Mouse (Mus musculus): ENCODE measurements around the gene Coro1b. TPM values are rescaled to one million over a fixed set of nuclear protein-coding genes. Genes with fewer than 3 reads are reported as not detected.

The Coro1b gene
- total RNA-seq (2014; rRNA removed; ENCODE audit: low replicate concordance) (120 and 144 TPM in 2 replicates), polyA plus RNA-seq (2015; fragmentation: Nextera tagmentation; extraction: Ambion mirVana) (97.2 and 102 TPM in 2 replicates)

DNA sequence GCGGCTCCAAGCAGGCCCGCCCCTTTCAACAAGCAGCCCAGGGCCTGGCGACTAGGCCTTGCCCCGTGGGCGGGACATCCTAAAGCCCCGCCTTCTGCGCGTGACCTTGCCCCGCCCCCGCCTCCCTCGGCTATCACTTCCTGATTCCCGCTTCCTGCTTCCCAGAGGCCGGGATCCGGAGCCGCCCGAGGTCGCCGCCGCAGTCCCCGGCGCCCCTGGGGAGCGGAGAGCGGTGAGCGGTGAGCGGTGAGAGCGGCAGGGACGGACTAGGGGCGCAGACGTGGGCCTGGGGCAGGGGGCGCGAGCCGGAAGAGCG lies at the start of gene Coro1b:
Coro1b (plus strand) TSS at position 129 of the 316 bp plus-strand sequence.
- Histone ChIP-seq H3K36me3 (replicated peaks; ENCODE audit: control insufficient read depth, insufficient read depth, low read length) (peaks cover 28% of the 10 kb centered on the region), H3K9me3 (replicated peaks; ENCODE audit: control insufficient read depth, low read length) (no peaks in the 10 kb centered on the region), H3K4me2 (ENCODE audit: low read depth, low read length) (peak within 1 kb of the TSS; percentile 88), H3K4me3 (ENCODE audit: low read depth, low read length) (peak within 1 kb of the TSS; percentile 97), H3K9ac (replicated peaks; ENCODE audit: low read depth, low read length) (peak within 1 kb of the TSS; percentile 96), H3K27ac (ENCODE audit: low read depth) (peak within 1 kb of the TSS; percentile 89), H3K4me1 (ENCODE audit: control insufficient read depth, insufficient read depth) (peaks cover 21% of the 10 kb centered on the region), H3K27me3 (ENCODE audit: control insufficient read depth, insufficient read depth, low read length) (no peaks in the 10 kb centered on the region)
- WGBS: 0% methylated on average over 30 of the region's 33 CpGs
- DNase-seq (ENCODE audit: low spot score) (peak; percentile 93), ATAC-seq (ENCODE audit: insufficient read depth, low read depth) (peak; percentile 94)
- TF ChIP-seq CTCF (IDR thresholded peaks at IDR 0.05; ENCODE audit: low read depth) (no peak), EP300 (IDR thresholded peaks at IDR 0.05; ENCODE audit: low read depth) (peak; percentile 80)

DNA sequence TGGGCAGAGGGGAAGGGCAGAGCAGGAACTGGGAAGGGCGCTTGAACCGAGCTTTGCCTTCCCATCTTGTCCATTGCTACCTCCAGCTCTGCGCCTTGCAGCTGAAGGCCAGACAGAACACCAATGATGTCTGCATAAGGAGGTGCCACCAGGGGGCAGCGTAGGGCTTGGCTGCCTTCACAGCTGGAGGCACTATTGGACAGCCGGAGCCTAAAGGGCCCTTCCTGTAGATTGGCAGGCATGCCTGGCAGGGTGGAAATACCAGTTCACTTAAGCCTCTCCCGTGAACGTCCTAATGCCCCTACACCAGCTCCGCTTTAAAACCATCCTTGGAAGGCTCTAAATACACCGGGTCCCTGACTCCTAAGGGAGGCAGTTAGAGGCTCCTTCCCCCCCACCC lies 49.4 kb upstream of the Coro1b start:
- Histone ChIP-seq H3K4me3 (ENCODE audit: low read depth, low read length) (no peak overlapping the region), H3K4me2 (ENCODE audit: low read depth, low read length) (peak overlapping the region; percentile 90), H3K27ac (ENCODE audit: low read depth) (peak overlapping the region; percentile 24; the same call in 1 of the 2 replicates), H3K9ac (replicated peaks; ENCODE audit: low read depth, low read length) (no peak overlapping the region), H3K4me1 (ENCODE audit: control insufficient read depth, insufficient read depth) (peaks cover 25% of the 10 kb centered on the region; the same call in 1 of the 2 replicates), H3K27me3 (ENCODE audit: control insufficient read depth, insufficient read depth, low read length) (peaks cover 12% of the 10 kb centered on the region), H3K36me3 (replicated peaks; ENCODE audit: control insufficient read depth, insufficient read depth, low read length) (peaks cover 5% of the 10 kb centered on the region; the same call in 1 of the 2 replicates), H3K9me3 (replicated peaks; ENCODE audit: control insufficient read depth, low read length) (no peaks in the 10 kb centered on the region)
- WGBS: 8% methylated on average over 9 of the region's 9 CpGs
- peak; percentile 98 for TF ChIP-seq CTCF (IDR thresholded peaks at IDR 0.05; ENCODE audit: low read depth)
- TF ChIP-seq EP300 (IDR thresholded peaks at IDR 0.05; ENCODE audit: low read depth): no peak
- DNase-seq (ENCODE audit: low spot score) (peak; percentile 84), ATAC-seq (ENCODE audit: insufficient read depth, low read depth) (peak; percentile 38)

- Histone ChIP-seq H3K27ac (ENCODE audit: low read depth) (peak within 1 kb of the TSS; percentile 24; the same call in 1 of the 2 replicates), H3K4me3 (ENCODE audit: low read depth, low read length) (peak within 1 kb of the TSS; percentile 59), H3K4me1 (ENCODE audit: control insufficient read depth, insufficient read depth) (peaks cover 25% of the 10 kb centered on the region; the same call in 1 of the 2 replicates), H3K4me2 (ENCODE audit: low read depth, low read length) (peak within 1 kb of the TSS; percentile 90), H3K9me3 (replicated peaks; ENCODE audit: control insufficient read depth, low read length) (no peaks in the 10 kb centered on the region), H3K27me3 (ENCODE audit: control insufficient read depth, insufficient read depth, low read length) (peaks cover 12% of the 10 kb centered on the region), H3K9ac (replicated peaks; ENCODE audit: low read depth, low read length) (peak within 1 kb of the TSS; percentile 63), H3K36me3 (replicated peaks; ENCODE audit: control insufficient read depth, insufficient read depth, low read length) (peaks cover 10% of the 10 kb centered on the region)
- DNase-seq (ENCODE audit: low spot score): no peak
- WGBS: 1% methylated on average over 51 of the region's 53 CpGs
- TF ChIP-seq CTCF (IDR thresholded peaks at IDR 0.05; ENCODE audit: low read depth) (no peak), EP300 (IDR thresholded peaks at IDR 0.05; ENCODE audit: low read depth) (no peak)
- no peak for ATAC-seq (ENCODE audit: insufficient read depth, low read depth)
These were observed 48.3 kb upstream of the Coro1b start, which contains the start of gene Pitpnm1 for GRCm38 (mm10) chr19:4099837-4100717. Gene Pitpnm1, plus strand, starts transcription at chr19:4099998.

DNA sequence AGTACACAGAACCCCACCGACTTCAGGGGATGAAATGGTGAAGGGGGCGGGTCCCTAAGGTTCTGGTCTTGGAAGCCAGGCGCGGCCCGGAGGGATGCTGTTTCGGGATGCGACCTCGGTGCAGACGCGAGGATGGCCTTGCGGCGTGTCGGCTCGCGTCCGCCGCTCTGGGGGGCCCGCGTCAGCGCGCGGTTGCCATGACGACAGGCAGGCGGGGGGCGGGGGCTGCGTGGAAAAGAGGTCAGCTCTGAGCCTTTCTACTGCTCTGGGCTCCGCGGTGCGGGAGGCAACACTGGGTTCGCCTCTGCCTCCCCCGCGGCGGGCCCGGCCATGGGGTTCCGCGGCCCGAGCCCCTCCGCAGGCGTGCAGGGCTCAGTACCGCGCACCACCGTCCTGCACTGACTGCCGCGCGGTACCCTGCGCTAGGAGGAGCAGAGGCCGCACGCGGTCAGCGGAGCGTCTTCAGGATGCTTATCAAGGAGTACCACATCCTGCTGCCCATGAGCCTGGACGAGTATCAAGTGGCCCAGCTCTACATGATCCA lies 47.6 kb upstream of the Coro1b start:
- Histone ChIP-seq H3K9me3 (replicated peaks; ENCODE audit: control insufficient read depth, low read length) (no peaks in the 10 kb centered on the region), H3K27me3 (ENCODE audit: control insufficient read depth, insufficient read depth, low read length) (peaks cover 12% of the 10 kb centered on the region), H3K27ac (ENCODE audit: low read depth) (no peak overlapping the region), H3K36me3 (replicated peaks; ENCODE audit: control insufficient read depth, insufficient read depth, low read length) (peaks cover 17% of the 10 kb centered on the region), H3K9ac (replicated peaks; ENCODE audit: low read depth, low read length) (peak overlapping the region; percentile 63; the same call in 1 of the 2 replicates), H3K4me1 (ENCODE audit: control insufficient read depth, insufficient read depth) (peaks cover 25% of the 10 kb centered on the region; the same call in 1 of the 2 replicates), H3K4me2 (ENCODE audit: low read depth, low read length) (peak overlapping the region; percentile 90), H3K4me3 (ENCODE audit: low read depth, low read length) (peak overlapping the region; percentile 59)
- no peak for ATAC-seq (ENCODE audit: insufficient read depth, low read depth)
- TF ChIP-seq CTCF (IDR thresholded peaks at IDR 0.05; ENCODE audit: low read depth) (no peak), EP300 (IDR thresholded peaks at IDR 0.05; ENCODE audit: low read depth) (no peak)
- WGBS: 5% methylated on average over 50 of the region's 52 CpGs
- DNase-seq (ENCODE audit: low spot score): no peak

DNA sequence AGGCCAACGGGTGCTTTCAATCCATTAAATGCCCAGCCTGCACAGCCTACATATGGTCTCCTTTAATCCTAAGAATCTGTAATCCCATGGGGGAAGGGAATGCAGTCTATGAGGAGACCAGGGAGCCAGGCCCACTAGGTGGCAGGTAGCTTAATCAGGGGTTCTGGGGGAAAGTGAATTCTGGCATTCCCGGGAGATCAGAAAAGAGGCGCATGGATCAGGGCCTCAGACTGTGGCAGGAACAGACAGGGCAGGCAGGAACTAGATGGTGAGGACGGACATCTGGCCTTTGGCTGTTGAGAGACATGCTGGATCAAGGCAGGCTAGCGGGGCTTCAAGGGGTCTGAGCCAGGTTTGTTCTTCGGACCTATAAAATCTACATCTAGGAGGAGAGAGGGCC lies 47.0 kb upstream of the Coro1b start:
- TF ChIP-seq CTCF (IDR thresholded peaks at IDR 0.05; ENCODE audit: low read depth) (no peak), EP300 (IDR thresholded peaks at IDR 0.05; ENCODE audit: low read depth) (no peak)
- Histone ChIP-seq H3K4me2 (ENCODE audit: low read depth, low read length) (peak overlapping the region; percentile 90; the same call in 1 of the 2 replicates), H3K9me3 (replicated peaks; ENCODE audit: control insufficient read depth, low read length) (no peaks in the 10 kb centered on the region), H3K27me3 (ENCODE audit: control insufficient read depth, insufficient read depth, low read length) (peaks cover 12% of the 10 kb centered on the region), H3K36me3 (replicated peaks; ENCODE audit: control insufficient read depth, insufficient read depth, low read length) (peaks cover 21% of the 10 kb centered on the region), H3K4me1 (ENCODE audit: control insufficient read depth, insufficient read depth) (peaks cover 22% of the 10 kb centered on the region; the same call in 1 of the 2 replicates), H3K27ac (ENCODE audit: low read depth) (no peak overlapping the region), H3K9ac (replicated peaks; ENCODE audit: low read depth, low read length) (no peak overlapping the region), H3K4me3 (ENCODE audit: low read depth, low read length) (no peak overlapping the region)
- DNase-seq (ENCODE audit: low spot score): no peak
- WGBS: 84% methylated on average over 6 of the region's 6 CpGs
- ATAC-seq (ENCODE audit: insufficient read depth, low read depth): no peak
